Mouse (Mus musculus) liver, embryonic 14.5 days (tissue): Measurements from ENCODE around the gene Rpl6.

ENCODE experiments used
- CTCF ChIP-seq: IDR thresholded peaks from 2 replicates; pipeline ENCODE4 v1.5.1; 2016; ENCODE audit warnings: antibody characterized with exemption, low read depth, control low read depth
- EP300 ChIP-seq: IDR thresholded peaks from 2 replicates; pipeline ENCODE4 v1.6.1; 2016; ENCODE audit warnings: antibody characterized with exemption, low read depth

DNA sequence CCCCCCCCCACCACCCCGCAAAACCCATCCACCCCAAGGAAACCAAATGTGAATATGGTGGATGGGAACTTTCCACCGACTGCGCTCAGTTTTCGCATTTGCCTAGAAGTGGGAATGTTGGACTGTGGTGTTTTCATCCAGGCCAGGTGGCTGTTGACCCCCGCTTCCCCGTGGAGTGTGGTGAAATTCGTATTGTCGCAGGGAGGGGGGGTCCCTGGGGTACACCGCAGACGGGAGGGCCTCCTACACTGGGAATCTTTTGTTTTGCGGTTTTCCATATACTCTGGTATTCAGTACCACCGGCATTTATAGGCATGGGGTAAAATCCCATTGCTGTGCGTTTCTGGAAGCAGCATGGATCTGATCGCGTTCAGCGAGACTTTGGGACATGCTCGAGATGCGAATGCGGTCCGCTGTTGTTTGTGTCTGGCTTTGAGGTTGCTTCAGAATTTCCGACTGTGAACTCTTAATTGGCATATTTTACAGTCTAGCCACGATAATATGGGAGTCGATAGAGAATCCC lies 17.1 kb downstream of the Rpl6 start:
- no peak for TF ChIP-seq EP300
- no peak for TF ChIP-seq CTCF
